Mouse (Mus musculus) cerebral cortex, adult 2 months (tissue): ENCODE measurements around the gene Cbx2.

Experiments
- WGBS: fragments of 180-500 bp; shearing (Covaris S2); methylation state at CpG from one replicate; pipeline ENCODE4 v1.1.7; 2018; 5-methylcytosine and 5-hydroxymethylcytosine counted together

The Cbx2 gene

DNA sequence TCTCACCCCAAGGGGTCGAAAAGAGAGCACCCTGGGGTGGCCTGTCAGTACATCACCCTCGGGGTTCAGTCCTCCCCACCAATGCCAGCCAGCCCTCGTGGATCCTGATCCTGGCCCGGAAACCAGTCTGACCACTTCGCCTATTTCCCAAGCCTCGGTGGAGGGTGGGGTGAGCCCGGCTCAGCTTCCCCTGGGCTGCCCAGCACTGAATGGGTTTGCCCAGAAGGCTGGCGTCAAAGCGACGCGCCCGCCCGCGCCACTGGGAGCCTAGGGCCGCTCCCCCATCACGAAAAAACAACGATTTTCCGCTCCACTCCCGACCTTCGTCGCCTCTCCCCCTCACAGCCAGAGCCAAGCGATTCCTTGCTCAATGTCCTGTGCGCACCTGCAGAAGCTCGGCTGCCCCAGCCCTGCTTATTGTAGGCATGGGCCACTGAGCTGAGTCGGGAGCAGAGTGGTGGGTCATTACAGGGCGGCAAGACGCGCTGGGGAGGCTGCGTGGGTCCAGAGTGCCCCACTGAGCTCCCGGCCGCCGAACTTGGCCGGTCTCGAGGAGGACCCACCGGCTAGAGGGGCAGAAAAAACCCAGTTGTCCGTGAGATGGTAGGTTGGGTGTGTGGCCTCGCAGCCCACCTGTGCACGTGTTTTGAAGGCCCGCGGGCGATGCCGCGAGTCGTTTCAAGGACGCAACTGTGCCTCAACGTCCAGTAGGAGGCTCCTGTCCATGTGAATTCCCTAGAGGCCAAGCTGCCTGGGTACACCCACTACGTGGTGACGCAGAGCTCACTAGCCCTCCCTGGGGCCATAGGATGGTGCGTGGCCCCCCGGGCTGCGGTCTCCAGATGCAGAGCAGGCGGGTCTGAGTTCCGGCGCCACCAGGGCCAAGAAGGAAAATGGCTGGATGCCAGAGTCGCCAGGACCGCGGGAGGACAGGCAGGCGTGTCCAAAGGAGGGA, 35.6 kb downstream of the Cbx2 start:
- 7% methylated on average over 58 of the region's 58 CpGs for WGBS

DNA sequence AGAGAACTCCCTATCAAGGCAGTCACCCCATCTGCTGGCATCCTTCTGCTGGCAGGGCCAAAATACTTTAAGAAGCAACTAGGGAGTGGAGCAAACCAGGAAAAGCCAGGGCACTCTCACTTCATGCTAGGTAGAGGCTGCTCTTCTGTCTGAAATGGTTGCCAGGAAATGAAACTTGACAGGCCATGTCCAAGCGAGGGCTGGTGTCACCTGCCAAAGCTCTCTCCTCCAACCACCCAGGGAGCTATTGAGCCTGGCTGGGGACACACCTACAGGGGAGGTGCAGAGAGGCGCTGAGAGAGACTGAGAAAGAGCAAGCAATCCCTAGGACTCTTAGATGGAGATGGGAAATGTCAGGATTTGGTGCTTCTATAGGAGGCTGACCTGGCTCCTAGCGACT, 36.5 kb downstream of the Cbx2 start:
- 69% methylated on average over 3 of the region's 3 CpGs for WGBS

DNA sequence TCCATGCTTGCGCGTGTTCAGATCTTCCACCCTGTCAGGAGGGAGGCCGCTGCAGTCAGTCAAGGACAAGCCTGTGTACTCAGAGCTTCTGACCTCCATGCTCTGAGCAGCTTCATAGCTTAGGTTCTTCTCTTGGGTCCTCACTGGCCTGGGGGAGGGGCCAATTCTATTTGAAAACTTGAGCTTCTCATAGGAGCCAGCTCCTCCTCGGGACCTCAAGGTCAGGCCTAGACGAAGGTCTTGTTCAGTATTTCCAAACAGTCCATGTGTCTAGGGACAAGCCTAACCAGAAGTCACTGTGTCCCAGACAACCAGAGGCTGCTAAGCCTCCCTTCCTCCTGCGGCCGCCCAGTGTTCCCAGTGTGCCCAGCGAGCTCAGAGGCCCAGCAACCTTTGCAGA, 44.1 kb downstream of the Cbx2 start:
- 91% methylated on average over 8 of the region's 8 CpGs for WGBS

DNA sequence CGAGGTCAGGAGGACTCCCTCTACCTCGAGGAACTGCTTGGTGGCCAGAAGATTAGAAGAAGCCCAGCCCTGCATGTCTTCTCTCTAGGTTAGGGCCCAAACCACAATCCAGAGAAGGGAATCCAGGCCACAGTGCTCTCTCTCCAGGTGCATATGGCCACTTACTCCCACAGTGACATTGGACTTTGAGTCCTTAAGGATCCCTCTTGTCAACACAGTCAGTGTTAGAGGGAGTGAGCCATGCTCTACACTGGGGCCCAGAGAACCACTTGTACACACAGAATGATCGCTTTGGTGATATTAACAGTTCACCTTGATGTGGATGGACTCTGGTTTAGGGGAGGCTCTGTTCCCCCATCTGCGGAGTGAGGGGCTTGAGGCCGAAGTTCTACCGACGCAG, 49.5 kb downstream of the Cbx2 start:
- WGBS = 86% methylated on average over 7 of the region's 7 CpGs

DNA sequence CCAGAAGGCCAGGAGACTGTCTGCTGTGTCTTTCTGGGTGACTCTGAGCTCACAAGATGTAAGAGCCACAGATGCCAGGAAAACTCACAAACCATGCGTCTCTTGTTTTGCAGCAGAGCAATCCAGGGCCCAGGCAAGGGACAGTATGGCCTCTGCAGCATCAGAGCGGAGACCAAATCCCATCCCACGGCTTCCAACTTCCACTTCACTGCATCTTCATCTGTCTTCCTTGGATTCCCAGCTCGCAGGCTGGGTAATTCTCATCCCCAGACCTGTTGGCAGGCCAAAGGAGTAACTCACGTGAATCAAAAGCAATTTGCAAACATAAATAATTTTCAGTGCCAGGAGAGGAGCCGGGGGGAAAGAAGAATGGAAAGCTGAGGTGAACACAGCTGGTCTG, 50.2 kb downstream of the Cbx2 start:
- WGBS = 76% methylated on average over 6 of the region's 6 CpGs

DNA sequence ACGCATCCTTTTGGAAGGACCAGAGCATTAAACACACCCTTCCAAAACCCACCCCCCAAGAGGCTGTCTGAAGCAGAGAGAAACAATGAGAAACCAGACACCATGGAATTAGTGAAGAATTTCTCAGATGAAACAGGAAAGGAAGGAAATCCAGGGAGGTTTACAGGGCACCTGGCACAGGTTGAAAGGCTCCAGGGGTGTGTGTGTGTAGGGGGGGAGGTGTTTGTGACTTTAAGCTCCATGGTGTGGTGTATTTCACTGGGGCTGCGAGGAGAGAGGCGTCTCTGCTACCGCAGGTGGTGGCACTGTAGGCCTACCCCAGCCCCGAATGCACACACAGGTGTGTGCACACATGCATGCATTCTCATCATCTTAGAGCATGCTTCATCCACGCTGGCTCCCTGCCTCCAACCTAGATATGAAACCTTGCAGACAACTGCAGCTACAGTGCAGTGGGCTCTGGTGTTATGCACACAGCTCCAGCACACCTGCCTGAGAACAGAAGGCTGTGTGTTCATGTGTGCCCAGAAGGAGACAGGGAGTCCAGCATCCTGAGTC, 51.2 kb downstream of the Cbx2 start:
- WGBS = 81% methylated on average over 6 of the region's 6 CpGs

DNA sequence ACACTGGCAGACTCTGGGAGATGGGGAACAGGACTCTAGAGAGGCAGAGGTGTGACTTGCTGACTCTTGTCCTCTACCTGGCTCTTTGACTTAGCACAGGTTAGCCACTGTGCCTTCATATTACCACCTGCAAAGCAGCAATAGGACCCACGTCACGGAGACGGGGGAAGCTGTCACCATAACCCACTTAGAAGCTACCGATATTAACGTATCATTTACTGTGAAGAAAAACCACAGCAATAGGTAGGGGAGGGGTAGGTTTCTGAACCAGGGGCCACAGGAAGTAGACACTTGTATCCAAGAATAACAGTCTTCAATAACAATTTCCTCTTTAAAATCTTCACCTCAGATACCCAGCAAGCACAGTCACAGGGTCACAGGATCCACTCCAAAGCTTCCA, 53.0 kb downstream of the Cbx2 start:
- WGBS = 91% methylated on average over 5 of the region's 5 CpGs

DNA sequence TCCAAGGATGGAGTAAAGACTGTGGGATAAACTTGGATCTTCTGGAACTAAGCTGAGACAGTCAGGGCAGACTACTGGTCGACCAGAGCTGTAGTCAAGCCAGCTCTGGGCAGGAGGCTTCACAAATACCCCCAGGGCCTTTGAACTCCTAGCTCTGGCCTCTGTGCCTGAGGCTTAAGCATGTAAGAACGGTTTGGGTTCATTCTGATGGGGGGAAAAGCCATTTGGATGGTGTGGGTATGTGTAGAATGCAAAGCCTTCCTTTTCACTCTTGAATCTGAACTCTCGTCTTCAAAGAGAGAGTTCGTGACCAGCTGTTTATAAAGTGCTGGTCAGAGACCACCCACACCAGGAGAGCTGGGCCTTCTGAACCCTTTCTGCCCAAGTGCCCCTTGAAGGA, 55.0 kb downstream of the Cbx2 start:
- WGBS = 84% methylated on average over 4 of the region's 4 CpGs

DNA sequence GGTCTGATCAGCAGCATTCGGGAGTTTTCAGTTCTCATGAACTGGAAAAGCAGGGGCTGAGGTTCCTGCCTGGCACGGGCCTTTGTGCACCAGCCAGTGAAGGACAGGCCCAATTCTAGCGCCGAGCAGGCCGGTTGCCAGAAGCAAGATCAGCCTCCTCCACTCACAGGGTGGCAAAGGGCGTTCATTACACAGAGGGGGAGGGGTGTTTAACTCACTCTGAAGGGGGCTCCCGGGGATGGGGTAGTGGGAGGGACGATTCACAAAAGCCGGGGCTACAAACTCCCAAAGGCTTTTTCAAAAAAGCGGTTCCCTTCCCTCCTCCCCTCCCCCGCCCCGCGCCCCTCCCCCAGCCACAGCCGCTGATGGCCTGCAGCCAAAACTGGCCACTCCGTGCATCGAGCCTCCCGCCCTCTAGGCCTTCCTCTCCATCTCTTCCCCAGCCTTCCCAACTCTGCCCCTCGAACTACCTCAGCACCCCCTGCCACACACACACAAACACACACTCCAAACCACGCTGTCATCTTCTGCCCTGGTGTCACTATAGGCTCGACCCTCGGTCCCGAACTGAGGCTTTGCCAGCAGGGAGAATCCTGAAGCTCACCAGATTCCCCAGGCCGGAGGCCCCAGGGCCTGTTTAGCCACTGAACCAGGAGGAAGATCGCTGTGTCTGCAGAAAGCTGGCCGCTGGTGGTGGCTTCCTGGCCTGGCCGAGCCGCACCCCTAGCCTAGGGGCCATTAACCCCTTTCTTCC, 56.1 kb downstream of the Cbx2 start:
- 23% methylated on average over 25 of the region's 27 CpGs for WGBS

DNA sequence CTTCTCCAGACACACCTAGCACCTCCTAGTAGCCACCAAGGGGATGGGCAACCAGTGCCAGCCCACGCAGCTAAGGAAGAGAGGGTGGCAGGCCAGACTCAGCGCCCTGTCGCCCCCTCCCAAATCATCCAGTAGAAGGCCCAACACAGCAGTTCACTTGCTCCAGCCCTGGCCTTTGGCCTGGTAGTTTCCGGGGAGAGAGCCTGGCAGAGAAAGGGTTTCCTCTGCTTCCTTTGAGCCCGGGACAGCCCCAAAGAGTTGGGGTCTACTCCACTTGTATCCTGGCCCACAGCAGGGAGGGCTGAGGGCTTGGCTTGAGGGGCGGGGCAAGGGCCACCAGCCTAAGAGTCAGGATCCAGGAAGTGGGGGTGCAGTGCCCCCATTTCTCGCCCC, 56.7 kb downstream of the Cbx2 start:
- 53% methylated on average over 7 of the region's 7 CpGs for WGBS

DNA sequence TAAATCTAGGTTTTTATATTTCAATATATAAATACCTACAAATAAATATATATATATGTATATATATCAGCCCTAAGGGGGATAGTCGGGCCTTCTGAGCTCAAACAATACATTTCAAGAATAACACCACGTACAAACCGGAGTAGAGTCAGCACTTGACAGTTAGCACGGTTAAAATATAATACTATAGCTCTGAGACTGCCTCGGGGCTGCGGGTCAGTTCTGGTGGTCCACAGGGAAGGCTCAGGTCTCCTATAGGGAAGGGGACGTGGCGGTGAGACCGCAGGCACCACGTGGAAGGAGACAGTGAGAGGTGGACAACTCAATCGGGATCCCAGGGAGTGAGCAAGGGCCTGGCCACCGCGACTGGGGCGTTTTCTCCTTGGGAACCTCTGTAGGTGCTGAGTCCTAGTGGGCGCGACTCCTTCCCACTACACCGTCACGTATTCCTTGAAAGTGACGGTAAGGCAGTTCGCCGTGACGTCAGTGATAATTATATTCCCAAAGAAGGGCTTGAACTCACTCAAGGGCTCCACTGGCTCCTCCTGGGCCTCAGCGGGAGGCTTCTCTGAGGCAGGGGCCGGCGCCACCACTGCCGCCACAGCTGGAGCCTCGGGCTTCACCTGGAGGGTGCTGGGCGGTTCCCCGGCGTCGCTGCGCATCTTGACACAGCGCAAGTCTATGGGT, 57.8 kb downstream of the Cbx2 start:
- WGBS = 65% methylated on average over 33 of the region's 33 CpGs
